Mouse (Mus musculus): ENCODE measurements at regions not wholly inside any gene's neighbourhood (a gene's known extent, or its start where the extent isn't known, plus 50 kb on each side); places are given as distances from the start of the nearest gene placed in this dataset.

- peak; percentile 67 for DNase-seq (ENCODE audit: inconsistent ontology term)
Measured at GRCm38 (mm10) chr12:95385688-95386087, 306.3 kb upstream of the Flrt2 start.

GRCm38 (mm10) chr12:95388185-95388584 lies 303.8 kb upstream of the Flrt2 start:
- DNase-seq (ENCODE audit: inconsistent ontology term): no peak

GRCm38 (mm10) chr12:95392821-95393220 lies 299.2 kb upstream of the Flrt2 start:
- no peak for DNase-seq (ENCODE audit: inconsistent ontology term)

- peak; percentile 95 for DNase-seq (ENCODE audit: inconsistent ontology term)
Measured at GRCm38 (mm10) chr12:95394991-95395530, 297.0 kb upstream of the Flrt2 start.

- peak; percentile 90 for DNase-seq (ENCODE audit: inconsistent ontology term)
Measured at GRCm38 (mm10) chr12:95420861-95421260, 271.2 kb upstream of the Flrt2 start.

GRCm38 (mm10) chr12:95424739-95425138 lies 267.3 kb upstream of the Flrt2 start:
- DNase-seq (ENCODE audit: inconsistent ontology term): no peak

- no peak for DNase-seq (ENCODE audit: inconsistent ontology term)
Measured at GRCm38 (mm10) chr12:95437226-95437625, 254.8 kb upstream of the Flrt2 start.

GRCm38 (mm10) chr12:95457480-95457879 lies 234.5 kb upstream of the Flrt2 start:
- DNase-seq (ENCODE audit: inconsistent ontology term): no peak

GRCm38 (mm10) chr12:95466502-95467490 lies 225.2 kb upstream of the Flrt2 start:
- no peak for DNase-seq (ENCODE audit: inconsistent ontology term)

- peak; percentile 51 for DNase-seq (ENCODE audit: inconsistent ontology term)
Measured at GRCm38 (mm10) chr12:95469897-95470296, 222.1 kb upstream of the Flrt2 start.

- DNase-seq (ENCODE audit: inconsistent ontology term): no peak
Measured at GRCm38 (mm10) chr12:95486502-95486901, 205.5 kb upstream of the Flrt2 start.

- peak; percentile 91 for DNase-seq (ENCODE audit: inconsistent ontology term)
Measured at GRCm38 (mm10) chr12:95488371-95488770, 203.7 kb upstream of the Flrt2 start.

GRCm38 (mm10) chr12:95489374-95489773 lies 202.7 kb upstream of the Flrt2 start:
- peak; percentile 70 for DNase-seq (ENCODE audit: inconsistent ontology term)

- no peak for DNase-seq (ENCODE audit: inconsistent ontology term)
Measured at GRCm38 (mm10) chr12:95489848-95490247, 202.2 kb upstream of the Flrt2 start.

- peak; percentile 91 for DNase-seq (ENCODE audit: inconsistent ontology term)
Measured at GRCm38 (mm10) chr12:95491806-95492436, 200.1 kb upstream of the Flrt2 start.

- peak; percentile 34 for DNase-seq (ENCODE audit: inconsistent ontology term)
Measured at GRCm38 (mm10) chr12:95501443-95501842, 190.6 kb upstream of the Flrt2 start.

GRCm38 (mm10) chr12:95520008-95520407 lies 172.0 kb upstream of the Flrt2 start:
- DNase-seq (ENCODE audit: inconsistent ontology term): no peak

GRCm38 (mm10) chr12:95522052-95522451 lies 170.0 kb upstream of the Flrt2 start:
- DNase-seq (ENCODE audit: inconsistent ontology term): no peak

GRCm38 (mm10) chr12:95533888-95534639 lies 158.0 kb upstream of the Flrt2 start:
- peak; percentile 20 for DNase-seq (ENCODE audit: inconsistent ontology term)

- DNase-seq (ENCODE audit: inconsistent ontology term): peak; percentile 64
Measured at GRCm38 (mm10) chr12:95547301-95547700, 144.7 kb upstream of the Flrt2 start.

- no peak for DNase-seq (ENCODE audit: inconsistent ontology term)
Measured at GRCm38 (mm10) chr12:95553129-95553528, 138.9 kb upstream of the Flrt2 start.
